Mouse (Mus musculus) heart, embryonic 14.5 days (tissue): Measurements from ENCODE around the gene Pawr. TPM values are rescaled to one million over a fixed set of nuclear protein-coding genes. Genes with fewer than 3 reads are reported as not detected.
"Not testable (repeated sequence)": the region's sequence is repeated elsewhere in the genome, so short reads cannot be mapped to it uniquely, and the experiment has no call there.

ENCODE experiments used
- ATAC-seq: fragments of 200-750 bp; cut with Nextera tagmentation; 2 replicates; pipeline ENCODE4 v1.8.0; 2017; ENCODE audit warnings: low read depth, moderate TSS enrichment; ENCODE audit not compliant: insufficient number of reproducible peaks, insufficient read depth, low FRiP score
- H3K27ac ChIP-seq, 2 experiments: fragments of 200-500 bp in 1 of 2; fragments of 300-500 bp in 1 of 2; sonication (generic) in 1 of 2; replicated peaks in 1 of 2; 2 replicates each; pipeline ENCODE4 v1.5.1; 2012 to 2014; ENCODE audit warnings: low read depth in 2 of 2, low read length in 2 of 2, control low read depth in 1 of 2, mild to moderate bottlenecking in 1 of 2, mixed read lengths in 1 of 2; ENCODE audit not compliant: control insufficient read depth in 1 of 2, insufficient read depth in 1 of 2
- H3K27me3 ChIP-seq: fragments of 300-500 bp; sonication (generic); 2 replicates; pipeline ENCODE4 v1.6.1; 2014; ENCODE audit warnings: mild to moderate bottlenecking, low read length, control low read depth; ENCODE audit not compliant: control insufficient read depth, insufficient read depth
- H3K36me3 ChIP-seq: fragments of 300-500 bp; sonication (generic); 2 replicates; pipeline ENCODE4 v1.6.1; 2014; ENCODE audit warnings: mild to moderate bottlenecking, control low read depth, low read length, mixed read lengths; ENCODE audit not compliant: control insufficient read depth, insufficient read depth
- H3K4me1 ChIP-seq, 2 experiments: fragments of 200-500 bp in 1 of 2; fragments of 300-500 bp in 1 of 2; sonication (generic) in 1 of 2; 2 replicates each; pipeline ENCODE4 v1.6.1; 2012 to 2014; ENCODE audit warnings: low read length in 2 of 2, control low read depth in 1 of 2, mixed read lengths in 1 of 2; ENCODE audit not compliant: control insufficient read depth in 2 of 2, insufficient read depth in 2 of 2
- H3K4me2 ChIP-seq: fragments of 300-500 bp; sonication (generic); 2 replicates; pipeline ENCODE4 v1.6.1; 2014; ENCODE audit warnings: mild to moderate bottlenecking, low read length
- H3K4me3 ChIP-seq, 2 experiments: fragments of 200-500 bp in 1 of 2; fragments of 300-500 bp in 1 of 2; sonication (generic) in 1 of 2; 2 replicates each; pipeline ENCODE4 v1.5.1; 2012 to 2014; ENCODE audit warnings: low read length in 2 of 2, mild to moderate bottlenecking in 2 of 2, control low read depth in 1 of 2, low read depth in 1 of 2, moderate library complexity in 1 of 2; ENCODE audit not compliant: control insufficient read depth in 1 of 2, insufficient read depth in 1 of 2
- H3K9ac ChIP-seq: fragments of 300-500 bp; sonication (generic); 2 replicates; pipeline ENCODE4 v1.6.1; 2014; ENCODE audit warnings: mild to moderate bottlenecking, low read length
- H3K9me3 ChIP-seq: fragments of 300-500 bp; sonication (generic); 2 replicates; pipeline ENCODE4 v1.6.1; 2016; ENCODE audit warnings: low read length, control low read depth; ENCODE audit not compliant: control insufficient read depth
- WGBS: fragments of 180-500 bp; shearing (Covaris S2); extraction: QIAGEN DNeasy Blood & Tissue Kit; methylation state at CpG from one replicate; pipeline ENCODE4 v1.1.7; 2014; 5-methylcytosine and 5-hydroxymethylcytosine counted together
- polyA plus RNA-seq: library from polyadenylated mRNA; unstranded; fragments of >200 nt; fragmentation: Nextera tagmentation; extraction: Ambion mirVana; gene quantifications from 2 replicates; pipeline ENCODE4 v1.2.1, GENCODE M21; 2014

The Pawr gene
- polyA plus RNA-seq, 1 experiment from 2014 or later: 12.4 TPM

GRCm38 (mm10) chr10:108345123-108345522, 13.2 kb downstream of the Pawr start:
- Histone ChIP-seq H3K4me2 (no peak overlapping the region), H3K9me3 (no peaks in the 10 kb centered on the region), H3K27me3 (no peaks in the 10 kb centered on the region), H3K27ac (no peak overlapping the region), H3K36me3 (no peaks in the 10 kb centered on the region), H3K4me1 (0 out of 4 replicates have a peak, but pooled peaks cover 0 to 3% of the 10 kb centered on the region in 2 experiments), H3K4me3 (no peak overlapping the region), H3K9ac (no peak overlapping the region)
- ATAC-seq: no peak
- 91% methylated on average over 9 of the region's 9 CpGs for WGBS

- WGBS: 91% methylated on average over 4 of the region's 4 CpGs
- not testable (repeated sequence) for H3K27ac ChIP-seq, H3K9ac ChIP-seq, ATAC-seq, H3K36me3 ChIP-seq, H3K9me3 ChIP-seq, H3K4me1 ChIP-seq, H3K27me3 ChIP-seq, H3K4me3 ChIP-seq, H3K4me2 ChIP-seq
Measured at GRCm38 (mm10) chr10:108346301-108346700, 14.4 kb downstream of the Pawr start.

- 70% methylated on average over 9 of the region's 9 CpGs for WGBS
- Histone ChIP-seq H3K36me3 (no peaks in the 10 kb centered on the region), H3K27me3 (no peaks in the 10 kb centered on the region), H3K4me1 (peaks cover 1 to 14% of the 10 kb centered on the region in 2 experiments; a peak in 3 of 4 replicates), H3K4me3 (no peak overlapping the region), H3K4me2 (no peak overlapping the region), H3K27ac (peak overlapping the region in 1 of 2 experiments; percentile 38; a peak in 2 of 4 replicates), H3K9ac (no peak overlapping the region), H3K9me3 (no peaks in the 10 kb centered on the region)
- no peak for ATAC-seq
Measured at GRCm38 (mm10) chr10:108350125-108351070, 18.5 kb downstream of the Pawr start.

- H3K4me2 ChIP-seq: no peak overlapping the region
- ATAC-seq: no peak
- 85% methylated on average over 10 of the region's 10 CpGs for WGBS
- no peaks in the 10 kb centered on the region for H3K27me3 ChIP-seq
- H3K4me1 ChIP-seq: peaks cover 4 to 17% of the 10 kb centered on the region in 2 experiments; a peak in 3 of 4 replicates
- H3K9ac ChIP-seq: no peak overlapping the region
- H3K9me3 ChIP-seq: no peaks in the 10 kb centered on the region
- H3K27ac ChIP-seq: no peak overlapping the region
- H3K36me3 ChIP-seq: 0 out of 2 replicates have a peak, but pooled peaks cover 4% of the 10 kb centered on the region
- no peak overlapping the region for H3K4me3 ChIP-seq
Measured at GRCm38 (mm10) chr10:108352944-108353343, 21.0 kb downstream of the Pawr start.

- Histone ChIP-seq H3K4me3 (no peak overlapping the region), H3K4me2 (no peak overlapping the region; the same call in 1 of the 2 replicates), H3K4me1 (peaks cover 5 to 15% of the 10 kb centered on the region in 2 experiments), H3K27ac (peak overlapping the region in 1 of 2 experiments; percentile 22; a peak in 1 of 4 replicates), H3K9ac (0 out of 2 replicates have a peak overlapping the region, but pooled peaks have one; percentile 1), H3K27me3 (no peaks in the 10 kb centered on the region), H3K36me3 (0 out of 2 replicates have a peak, but pooled peaks cover 4% of the 10 kb centered on the region), H3K9me3 (no peaks in the 10 kb centered on the region)
- 36% methylated on average over 10 of the region's 10 CpGs for WGBS
- no peak for ATAC-seq
Measured at GRCm38 (mm10) chr10:108354726-108355391, 22.9 kb downstream of the Pawr start.

- no peak overlapping the region for H3K4me3 ChIP-seq
- no peak overlapping the region for H3K4me2 ChIP-seq
- H3K9ac ChIP-seq: no peak overlapping the region
- peaks cover 7 to 16% of the 10 kb centered on the region in 2 experiments for H3K4me1 ChIP-seq
- 87% methylated on average over 3 of the region's 3 CpGs for WGBS
- no peak for ATAC-seq
- no peaks in the 10 kb centered on the region for H3K27me3 ChIP-seq
- no peaks in the 10 kb centered on the region for H3K9me3 ChIP-seq
- H3K36me3 ChIP-seq: 0 out of 2 replicates have a peak, but pooled peaks cover 4% of the 10 kb centered on the region
- no peak overlapping the region for H3K27ac ChIP-seq
Measured at GRCm38 (mm10) chr10:108355392-108355775, 23.5 kb downstream of the Pawr start.

GRCm38 (mm10) chr10:108356601-108357187, 24.8 kb downstream of the Pawr start:
- H3K4me2 ChIP-seq: no peak overlapping the region
- 0 out of 2 replicates have a peak, but pooled peaks cover 4% of the 10 kb centered on the region for H3K36me3 ChIP-seq
- no peaks in the 10 kb centered on the region for H3K9me3 ChIP-seq
- peaks cover 7 to 16% of the 10 kb centered on the region in 2 experiments for H3K4me1 ChIP-seq
- H3K27ac ChIP-seq: no peak overlapping the region
- 93% methylated on average over 12 of the region's 12 CpGs for WGBS
- no peak overlapping the region for H3K4me3 ChIP-seq
- no peaks in the 10 kb centered on the region for H3K27me3 ChIP-seq
- peak; percentile 43; the same call in 1 of the 2 replicates for ATAC-seq
- no peak overlapping the region for H3K9ac ChIP-seq
